Mouse (Mus musculus) CH12.LX (cell line): Measurements from ENCODE around the gene Coro7. TPM values are rescaled to one million over a fixed set of nuclear protein-coding genes. Genes with fewer than 3 reads are reported as not detected.

ENCODE experiments used
- DNase-seq: peaks from one replicate; pipeline ENCODE4 v3.0.0-alpha.2; 2013; ENCODE audit errors: extremely low read depth
- H3K27ac ChIP-seq: 2 replicates; pipeline ENCODE4 v1.5.1; 2012; ENCODE audit warnings: low read depth, mild to moderate bottlenecking, control low read depth, moderate library complexity; ENCODE audit not compliant: insufficient read depth
- H3K27me3 ChIP-seq: replicated peaks from 2 replicates; pipeline ENCODE3; 2012; ENCODE audit warnings: inconsistent platforms
- H3K36me3 ChIP-seq, 2 experiments: replicated peaks in 1 of 2; 2 replicates each; pipeline versions ENCODE3 to v1.6.1; 2012; ENCODE audit warnings: inconsistent platforms in 1 of 2, low read length in 1 of 2, mild to moderate bottlenecking in 1 of 2, mixed read lengths in 1 of 2, moderate library complexity in 1 of 2; ENCODE audit not compliant: control insufficient read depth in 1 of 2, insufficient read depth in 1 of 2
- H3K4me1 ChIP-seq, 2 experiments: 2 replicates each; pipeline ENCODE4 v1.6.1; 2012; ENCODE audit warnings: inconsistent platforms in 1 of 2, moderate library complexity in 1 of 2; ENCODE audit not compliant: insufficient read depth in 2 of 2, control insufficient read depth in 1 of 2
- H3K4me2 ChIP-seq: 2 replicates; pipeline ENCODE4 v1.6.1; 2012; ENCODE audit warnings: low read depth, mild to moderate bottlenecking, control low read depth; ENCODE audit not compliant: poor library complexity, insufficient read depth, severe bottlenecking
- H3K4me3 ChIP-seq, 3 experiments: fragments of 150-350 bp in 1 of 3; sonication (generic) in 1 of 3; replicated peaks in 1 of 3; 2 replicates each; pipeline versions ENCODE3 to v1.5.1; 2011 to 2012; ENCODE audit warnings: low read depth in 2 of 3, low read length in 2 of 3, mild to moderate bottlenecking in 2 of 3, moderate library complexity in 2 of 3, control low read depth in 1 of 3, improper control_type of control experiment in 1 of 3, inconsistent platforms in 1 of 3, mixed read lengths in 1 of 3; ENCODE audit not compliant: poor library complexity in 1 of 3
- H3K79me2 ChIP-seq: replicated peaks from 2 replicates; pipeline ENCODE4 v1.6.1; 2012; ENCODE audit warnings: mild to moderate bottlenecking, moderate library complexity; ENCODE audit not compliant: control insufficient read depth, poor library complexity, insufficient read depth, severe bottlenecking; ENCODE audit errors: extremely low read depth
- H3K9ac ChIP-seq: 2 replicates; pipeline ENCODE4 v1.6.1; 2012; ENCODE audit warnings: low read depth, mild to moderate bottlenecking, control low read depth, moderate library complexity; ENCODE audit not compliant: insufficient read depth
- H3K9me3 ChIP-seq: replicated peaks from 2 replicates; pipeline ENCODE3; 2012; ENCODE audit warnings: low read length, inconsistent platforms, mixed read lengths
- CHD1 ChIP-seq: IDR thresholded peaks from 2 replicates; pipeline ENCODE4 v1.6.1; 2012; ENCODE audit warnings: low read depth, low read length, improper control_type of control experiment, inconsistent platforms
- CHD2 ChIP-seq: IDR thresholded peaks from 2 replicates; pipeline ENCODE4 v1.6.1; 2011; ENCODE audit warnings: low read length, improper control_type of control experiment
- CTCF ChIP-seq, 2 experiments: IDR thresholded peaks in 1 of 2; conservative IDR thresholded peaks in 1 of 2; 2 replicates each; pipeline ENCODE4 v1.5.1; 2011 to 2012; ENCODE audit warnings: low read depth in 2 of 2, low read length in 2 of 2, improper control_type of control experiment in 1 of 2, inconsistent platforms in 1 of 2, mild to moderate bottlenecking in 1 of 2, moderate library complexity in 1 of 2
- ELF1 ChIP-seq: IDR thresholded peaks from 2 replicates; pipeline ENCODE4 v1.6.1; 2014; ENCODE audit warnings: low read depth, mild to moderate bottlenecking, inconsistent platforms, low read length, improper control_type of control experiment
- EP300 ChIP-seq: IDR thresholded peaks from 2 replicates; pipeline ENCODE4 v1.6.1; 2011; ENCODE audit warnings: low read length, improper control_type of control experiment
- GABPA ChIP-seq: IDR thresholded peaks from 2 replicates; pipeline ENCODE4 v1.6.1; 2012; ENCODE audit warnings: low read depth, low read length, improper control_type of control experiment, inconsistent platforms; ENCODE audit not compliant: insufficient replicate concordance
- HCFC1 ChIP-seq: IDR thresholded peaks from 2 replicates; pipeline ENCODE4 v1.6.1; 2012; ENCODE audit warnings: low read depth, mild to moderate bottlenecking, inconsistent platforms, low read length, improper control_type of control experiment
- IRF4 ChIP-seq: IDR thresholded peaks from 2 replicates; pipeline ENCODE4 v1.6.1; 2014; ENCODE audit warnings: low read depth, mild to moderate bottlenecking, inconsistent platforms, low read length, improper control_type of control experiment
- JUND ChIP-seq: conservative IDR thresholded peaks from 2 replicates; pipeline ENCODE4 v1.6.1; 2011; ENCODE audit warnings: low read depth, low read length, improper control_type of control experiment
- MAFK ChIP-seq: IDR thresholded peaks from 2 replicates; pipeline ENCODE4 v1.6.1; 2011; ENCODE audit warnings: low read length, improper control_type of control experiment; ENCODE audit not compliant: insufficient replicate concordance
- MYC ChIP-seq: IDR thresholded peaks from 2 replicates; pipeline ENCODE4 v1.6.1; 2011; ENCODE audit warnings: low read depth, mild to moderate bottlenecking, improper control_type of control experiment, low read length
- POLR2A ChIP-seq: IDR thresholded peaks from 2 replicates; pipeline ENCODE4 v1.6.1; 2011; ENCODE audit warnings: low read depth, mild to moderate bottlenecking, improper control_type of control experiment, low read length
- POLR2AphosphoS2 ChIP-seq: IDR thresholded peaks from 2 replicates; pipeline ENCODE4 v1.6.1; 2011; ENCODE audit warnings: low read depth, low read length, improper control_type of control experiment
- RAD21 ChIP-seq: IDR thresholded peaks from 2 replicates; pipeline ENCODE4 v1.6.1; 2011; ENCODE audit warnings: low read depth, mild to moderate bottlenecking, low read length, improper control_type of control experiment, moderate library complexity
- RCOR1 ChIP-seq: conservative IDR thresholded peaks from 2 replicates; pipeline ENCODE4 v1.6.1; 2012; ENCODE audit warnings: low read depth, mild to moderate bottlenecking, inconsistent platforms, low read length, improper control_type of control experiment
- SIN3A ChIP-seq: IDR thresholded peaks from 2 replicates; pipeline ENCODE4 v1.6.1; 2012; ENCODE audit warnings: low read length, improper control_type of control experiment, inconsistent platforms
- SMC3 ChIP-seq: IDR thresholded peaks from 2 replicates; pipeline ENCODE4 v1.6.1; 2011; ENCODE audit warnings: low read depth, low read length, improper control_type of control experiment
- ZC3H11A ChIP-seq: IDR thresholded peaks from 2 replicates; pipeline ENCODE4 v1.6.1; 2012; ENCODE audit warnings: low read depth, mild to moderate bottlenecking, inconsistent platforms, low read length, improper control_type of control experiment
- ZKSCAN1 ChIP-seq: IDR thresholded peaks from 2 replicates; pipeline ENCODE4 v1.6.1; 2012; ENCODE audit warnings: low read depth, inconsistent platforms, low read length, improper control_type of control experiment, borderline replicate concordance
- dilution Hi-C: fragments of 300-500 bp; cut with MboI; formaldehyde crosslinking; loops from 2 replicates; pipeline ENCODE4 v1.14.3; 2020; ENCODE audit warnings: low sequenced_read_pairs; ENCODE audit not compliant: extremely low pct_unique_long_range_greater_than_20kb, extremely low pct_ligation_motif_present
- in situ Hi-C: fragments of 300-500 bp; cut with MboI; formaldehyde crosslinking; loops from 3 replicates; pipeline ENCODE4 v1.14.3; 2019; ENCODE audit warnings: low sequenced_read_pairs, low pct_ligation_motif_present, low pct_unique_long_range_greater_than_20kb, mixed read lengths
- polyA plus RNA-seq: library from polyadenylated mRNA; unstranded; fragments of >175 nt; gene quantifications from 2 replicates; pipeline ENCODE4 v1.2.1, GENCODE M21; 2012; ENCODE audit warnings: low read depth; ENCODE audit not compliant: insufficient read length
- total RNA-seq, 2 experiments: library from RNA; depleted of rRNA; stranded (reverse); fragments of 300-350 nt in 1 of 2; fragments of >200 nt in 1 of 2; gene quantifications; 2 replicates each; pipeline ENCODE4 v1.2.3; 2012 to 2014

Coro7 gene
- total and polyA plus RNA-seq, 3 experiments: 5.7 to 40.2 (median 20.0) TPM

GRCm38 (mm10) chr16:4649692-4650091, 29.9 kb downstream of the Coro7 start:
- H3K36me3 ChIP-seq: peaks cover 66 to 98% of the 10 kb centered on the region in 2 experiments
- TF ChIP-seq MAFK (no peak), IRF4 (no peak), RAD21 (no peak), POLR2A (no peak)
- TF ChIP-seq, all 38 proteins: peak for 0
- H3K9me3 ChIP-seq: no peaks in the 10 kb centered on the region
- no peaks in the 10 kb centered on the region for H3K4me1 ChIP-seq
- no peak for DNase-seq
- H3K4me3 ChIP-seq: no peak overlapping the region
- H3K27ac ChIP-seq: no peak overlapping the region
- no peak overlapping the region for H3K9ac ChIP-seq
- dilution Hi-C loops: no loop called here
- no peaks in the 10 kb centered on the region for H3K27me3 ChIP-seq
- H3K4me2 ChIP-seq: no peak overlapping the region
- H3K79me2 ChIP-seq: no peaks in the 10 kb centered on the region
- in situ Hi-C loops: loop anchor here (25.0 kb wide), 1 partner anchor 488 kb away; the partner anchor contains the start of genes Ppl and Sec14l5

DNA sequence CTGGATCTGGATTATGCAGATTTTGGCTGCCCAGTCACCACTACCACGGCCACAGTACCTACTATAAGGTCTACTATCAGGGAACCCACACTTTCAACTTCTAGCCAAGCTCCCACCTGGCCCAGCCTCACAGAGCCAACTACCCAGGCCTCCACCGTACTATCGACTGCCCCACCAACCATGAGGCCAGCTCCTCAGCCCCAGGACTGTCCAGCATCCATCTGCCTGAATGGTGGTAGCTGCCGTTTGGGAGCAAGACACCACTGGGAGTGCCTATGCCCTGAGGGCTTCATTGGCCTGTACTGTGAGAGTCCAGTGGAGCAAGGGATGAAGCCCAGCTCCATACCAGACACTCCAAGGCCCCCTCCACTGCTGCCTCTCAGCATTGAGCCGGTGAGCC, 30.4 kb downstream of the Coro7 start:
- TF ChIP-seq SMC3 (no peak), CTCF (conservative IDR thresholded peaks at IDR 0.05 in 1 of 2, IDR thresholded peaks at IDR 0.05 in 1 of 2; ENCODE audit: low read depth in 2 of 2, low read length in 2 of 2) (no peak), RCOR1 (no peak), GABPA (no peak), ZKSCAN1 (no peak), EP300 (no peak), CHD2 (no peak), ZC3H11A (no peak), SIN3A (no peak), HCFC1 (no peak), JUND (no peak), ELF1 (no peak), CHD1 (no peak), POLR2AphosphoS2 (no peak), MYC (no peak)

More for the DNA sequence above, 30.4 kb downstream of the Coro7 start:
- Histone ChIP-seq H3K27ac (no peak overlapping the region), H3K9ac (no peak overlapping the region), H3K79me2 (no peaks in the 10 kb centered on the region), H3K4me3 (no peak overlapping the region), H3K36me3 (peaks cover 62 to 98% of the 10 kb centered on the region in 2 experiments), H3K4me2 (no peak overlapping the region), H3K4me1 (no peaks in the 10 kb centered on the region), H3K27me3 (no peaks in the 10 kb centered on the region), H3K9me3 (no peaks in the 10 kb centered on the region)
- dilution Hi-C loops (no loop called here), in situ Hi-C loops (loop anchor here (25.0 kb wide), 1 partner anchor 488 kb away; the partner anchor contains the start of genes Ppl and Sec14l5)
- no peak for DNase-seq
